Mouse (Mus musculus) lung, postnatal 10 days (tissue): Measurements from ENCODE around the gene Gm20458.

Experiments used
- DNase-seq: peaks from one replicate; pipeline ENCODE4 v3.0.0; 2021

Gene Gm20458

GRCm38 (mm10) chr2:164453887-164454500, 6.8 kb upstream of the Gm20458 start:
- DNase-seq = no peak

DNA sequence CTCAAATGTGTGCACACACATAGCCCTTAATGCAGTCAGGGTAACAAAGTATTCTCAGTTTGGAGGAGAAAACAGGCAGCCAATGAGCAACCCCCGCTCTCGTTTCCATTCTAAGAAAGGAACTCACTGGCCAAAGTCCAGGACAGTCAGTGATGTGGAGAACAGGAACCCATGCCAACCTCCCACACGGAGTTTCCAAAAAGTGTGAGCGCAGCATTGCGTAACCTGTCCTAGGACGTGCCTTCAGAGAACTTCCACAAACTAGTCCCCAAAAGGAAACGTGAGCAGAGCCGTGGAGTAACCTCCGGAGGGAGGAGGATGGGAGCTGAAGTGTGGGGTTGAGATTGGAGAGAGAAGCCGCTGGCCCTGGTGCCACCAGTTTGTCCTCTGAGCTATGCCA, 5.9 kb upstream of the Gm20458 start:
- peak; percentile 92 for DNase-seq

DNA sequence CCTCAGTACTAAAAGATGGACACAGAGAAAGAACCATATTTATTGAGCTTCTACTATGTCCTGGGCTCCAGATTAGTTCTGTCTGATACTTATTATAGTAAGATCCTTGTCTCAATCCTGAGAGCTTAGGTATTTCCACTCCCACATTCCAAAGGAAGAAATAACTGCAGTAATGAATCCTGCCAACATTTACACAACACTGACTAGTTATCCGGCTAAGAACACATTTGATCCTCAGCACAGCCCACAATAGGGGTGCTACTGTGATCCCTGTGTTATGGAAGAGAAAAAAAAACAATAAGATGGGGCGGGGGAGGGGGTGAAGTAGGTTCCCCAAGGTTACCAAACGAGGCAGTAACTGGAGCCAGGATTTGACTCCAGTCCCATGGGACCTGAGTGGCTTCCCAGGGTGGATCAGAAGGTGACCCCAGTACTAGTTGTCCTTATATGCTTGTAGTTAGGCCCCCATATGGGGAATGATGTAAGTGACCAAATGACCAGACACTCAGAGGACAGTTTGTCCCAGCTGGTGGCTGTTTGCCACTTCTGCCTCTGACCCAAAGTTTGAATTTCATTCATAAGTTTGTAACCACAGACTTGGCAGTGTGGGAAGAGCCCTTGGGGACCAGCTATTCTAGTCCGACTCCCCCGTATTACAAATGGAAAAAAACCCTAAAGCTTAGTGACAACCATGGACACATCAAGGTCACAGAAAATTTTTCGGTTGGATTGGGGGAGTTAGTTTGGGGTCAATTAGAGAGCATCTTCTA, 5.2 kb upstream of the Gm20458 start:
- peak; percentile 76 for DNase-seq

- no peak for DNase-seq
Measured at GRCm38 (mm10) chr2:164456413-164456812, 4.4 kb upstream of the Gm20458 start.

DNA sequence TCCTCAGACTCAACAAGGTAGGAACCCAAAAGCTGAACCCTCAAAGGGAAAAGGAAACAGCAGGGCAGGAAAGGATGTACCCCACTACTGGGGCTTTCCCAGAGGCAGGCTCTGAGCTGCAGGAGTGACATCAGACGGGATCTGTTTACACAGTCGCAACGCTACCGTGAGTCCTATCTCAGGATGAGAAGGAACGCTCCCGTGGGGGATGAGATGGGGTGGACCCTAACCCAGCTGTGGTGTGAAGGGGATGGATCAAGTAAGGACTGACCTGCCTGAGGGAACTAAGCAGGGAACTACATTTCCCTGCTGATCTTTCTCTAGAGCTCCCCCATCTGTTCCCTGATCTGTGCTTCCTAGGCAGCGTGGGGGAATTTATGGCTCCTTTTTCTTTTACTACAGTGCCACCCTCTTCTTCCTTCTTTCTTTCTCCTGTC, 3.9 kb upstream of the Gm20458 start, which contains the start of gene Sys1:
Gene Sys1, plus strand, starts transcription at position 101 of the 437 bp plus-strand sequence.
- DNase-seq = no peak

GRCm38 (mm10) chr2:164457942-164458341, 2.8 kb upstream of the Gm20458 start:
- DNase-seq = peak; percentile 73

GRCm38 (mm10) chr2:164458535-164458934, 2.2 kb upstream of the Gm20458 start:
- DNase-seq = no peak

DNA sequence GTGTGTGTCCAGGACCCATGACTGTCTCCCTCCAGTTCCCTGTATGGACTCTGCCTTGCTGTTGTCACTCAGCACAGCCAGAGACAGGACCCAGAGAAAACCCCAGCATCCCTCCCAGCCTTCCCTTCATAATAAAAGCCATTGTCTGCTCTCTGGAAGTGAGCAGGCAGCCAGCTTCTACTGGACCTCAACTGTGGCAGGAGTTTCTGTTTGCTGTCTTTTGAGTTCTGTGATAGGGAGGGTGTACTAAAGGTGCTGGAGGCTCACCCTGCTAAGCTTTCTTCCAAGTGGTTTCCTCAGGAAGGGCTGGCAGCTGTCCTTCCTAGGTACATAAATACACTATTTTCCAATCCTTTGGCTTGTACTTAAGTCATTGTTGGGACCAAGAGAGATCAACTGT, 4.4 kb downstream of the Gm20458 start:
- DNase-seq = no peak

DNA sequence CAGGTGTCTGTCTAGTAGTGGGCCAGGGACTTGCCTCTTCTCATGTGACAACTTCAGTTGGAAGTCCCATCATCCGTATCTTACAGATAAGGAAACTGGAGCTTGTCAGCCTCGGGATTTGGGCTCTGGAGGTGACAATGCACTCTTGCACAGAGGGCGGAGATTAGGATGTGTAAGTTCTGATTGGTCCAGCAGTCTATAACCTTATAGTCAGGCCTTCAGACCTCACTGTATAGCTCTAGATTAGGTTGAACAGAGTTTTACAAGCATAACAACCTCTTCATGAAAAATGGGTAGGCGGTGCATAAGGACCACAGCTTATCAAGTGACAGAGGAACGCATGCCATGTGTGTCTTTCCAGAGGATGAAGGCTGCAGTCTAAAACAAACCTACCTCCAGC, 6.0 kb downstream of the Gm20458 start:
- DNase-seq = no peak

DNA sequence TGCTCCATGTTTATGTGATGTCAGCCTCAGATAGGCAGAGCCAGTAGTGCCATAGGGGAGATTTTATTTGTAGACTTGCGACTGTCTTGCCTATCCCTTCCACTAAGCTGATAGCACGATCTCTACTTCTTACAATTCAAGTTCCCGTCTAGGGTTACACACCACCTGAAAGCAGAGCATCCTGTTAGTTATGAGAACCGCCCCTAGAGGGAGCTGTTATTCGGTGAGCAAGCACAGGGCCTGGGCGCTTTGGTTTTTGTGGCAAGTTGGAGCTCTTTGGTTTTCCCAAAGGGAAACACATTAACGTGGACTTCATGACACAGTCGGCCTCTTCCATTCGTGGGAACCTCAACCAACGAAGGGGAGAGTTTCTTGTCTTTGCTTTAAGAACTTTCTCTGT, 9.5 kb downstream of the Gm20458 start:
- DNase-seq = peak; percentile 81

DNA sequence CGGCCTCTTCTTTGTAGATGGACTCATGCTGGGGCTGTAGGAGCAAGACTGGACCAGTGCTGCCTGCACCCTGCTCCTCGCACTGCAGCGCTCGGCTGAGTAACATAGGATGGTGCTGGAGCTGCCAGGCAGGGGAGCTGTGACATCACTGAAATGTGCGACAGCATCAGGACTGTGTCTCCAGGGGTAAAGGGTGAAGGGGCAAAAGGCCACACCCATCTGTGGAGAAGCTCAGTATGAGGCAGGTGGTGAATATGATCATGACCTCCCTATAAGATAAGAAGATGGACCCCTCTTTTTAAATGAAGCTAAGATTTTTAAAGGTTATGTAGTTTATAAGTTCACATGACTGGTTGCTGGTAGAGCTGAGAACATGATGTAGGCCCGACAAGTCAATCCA, 12.9 kb downstream of the Gm20458 start, which contains the start of gene Trp53tg5:
Gene Trp53tg5, minus strand, starts transcription at position 101 of the 400 bp plus-strand sequence.
- DNase-seq = no peak

DNA sequence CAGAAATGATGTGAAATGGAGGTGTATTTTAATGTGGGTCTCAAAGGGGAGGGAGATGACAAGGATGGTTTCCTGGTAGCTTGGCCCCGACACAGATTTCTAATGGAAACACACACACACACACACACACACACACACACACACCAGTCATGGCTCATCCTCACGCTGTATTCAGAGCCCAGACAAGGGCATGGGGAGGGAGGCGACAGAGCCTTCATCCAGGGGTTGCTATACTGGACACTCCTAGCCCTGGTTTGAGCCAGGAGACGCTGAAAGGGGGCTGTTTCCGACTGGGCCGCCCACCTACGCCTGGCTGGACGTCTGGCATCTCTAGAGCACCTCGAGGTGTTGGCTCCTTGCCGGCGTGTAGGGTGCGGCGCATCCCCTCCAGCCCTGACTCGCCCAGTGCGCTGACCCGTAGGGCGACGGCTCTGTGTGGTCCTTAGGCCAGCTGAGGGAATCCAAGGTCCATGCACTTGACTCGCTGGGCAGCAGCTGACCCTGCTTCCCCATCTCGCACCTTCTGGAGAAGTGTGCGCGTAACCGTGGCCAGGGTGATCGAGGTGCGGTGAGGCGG, 25.0 kb downstream of the Gm20458 start, which contains the start of gene Dbndd2:
Gene Dbndd2, plus strand, starts transcription at position 426 of the 577 bp plus-strand sequence.
- DNase-seq = peak; percentile 68

DNA sequence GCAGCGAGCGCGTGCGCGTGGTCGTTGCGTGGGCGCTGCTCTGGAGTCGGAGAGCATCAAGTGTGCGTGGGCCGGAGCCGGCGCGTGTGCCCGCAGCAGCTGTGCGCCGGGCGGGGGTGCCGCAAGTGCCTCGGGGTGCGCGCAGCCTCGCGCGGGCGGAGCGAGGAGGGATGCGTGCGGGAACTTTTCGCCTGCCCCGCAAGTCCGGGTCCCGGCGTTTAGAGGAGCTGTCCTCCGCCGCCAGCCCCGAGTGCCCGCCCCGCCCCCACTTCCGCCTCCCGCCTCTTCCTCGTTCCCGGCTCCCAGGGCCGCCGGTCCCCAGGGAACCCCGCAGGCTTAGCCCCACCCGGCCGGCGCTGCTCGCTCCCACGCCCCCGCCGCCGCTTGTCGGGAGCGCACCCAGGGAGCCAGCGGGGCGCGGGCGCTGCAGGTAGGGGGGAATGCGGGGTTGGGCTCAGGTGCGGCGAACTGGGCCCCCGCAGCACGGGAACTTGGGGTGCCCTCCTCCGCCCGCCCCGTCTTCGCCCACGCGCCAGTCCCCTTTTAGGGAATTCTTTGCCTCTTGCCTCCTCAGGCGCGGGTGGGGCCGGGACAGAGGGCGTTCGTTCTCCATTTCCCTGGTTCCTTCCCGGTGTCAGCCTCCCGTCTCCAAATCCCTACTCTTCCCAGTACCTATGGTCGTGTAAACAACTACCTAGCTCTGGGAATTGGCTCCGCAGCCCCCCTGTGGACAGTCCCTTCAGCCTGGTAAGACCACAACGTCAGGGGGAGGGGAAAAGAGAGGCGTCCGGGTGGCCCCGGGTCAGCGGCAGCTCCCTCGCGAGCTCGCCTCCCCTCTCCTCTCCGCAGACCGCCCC, 25.7 kb downstream of the Gm20458 start:
- peak; percentile 68 for DNase-seq

DNA sequence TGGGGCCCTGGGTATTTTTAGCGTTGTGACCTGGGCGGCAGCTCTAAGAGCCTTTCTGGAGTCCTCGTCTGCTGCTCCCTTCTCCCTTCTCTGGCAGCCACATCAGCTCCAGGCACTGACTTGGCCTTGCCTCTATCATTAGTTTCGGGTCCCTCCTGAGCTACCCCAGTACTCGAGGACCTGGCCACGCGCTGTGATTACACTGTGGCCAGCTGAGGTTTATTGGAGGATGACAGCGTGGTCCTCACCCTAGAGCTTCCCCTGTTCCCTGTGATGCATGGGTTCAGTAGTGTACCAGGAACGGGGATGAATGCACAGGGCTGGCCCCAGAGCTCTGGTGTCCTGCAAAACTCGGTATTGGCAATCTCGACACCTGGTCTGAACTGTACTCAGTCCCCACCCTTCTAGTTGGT, 26.4 kb downstream of the Gm20458 start:
- no peak for DNase-seq

DNA sequence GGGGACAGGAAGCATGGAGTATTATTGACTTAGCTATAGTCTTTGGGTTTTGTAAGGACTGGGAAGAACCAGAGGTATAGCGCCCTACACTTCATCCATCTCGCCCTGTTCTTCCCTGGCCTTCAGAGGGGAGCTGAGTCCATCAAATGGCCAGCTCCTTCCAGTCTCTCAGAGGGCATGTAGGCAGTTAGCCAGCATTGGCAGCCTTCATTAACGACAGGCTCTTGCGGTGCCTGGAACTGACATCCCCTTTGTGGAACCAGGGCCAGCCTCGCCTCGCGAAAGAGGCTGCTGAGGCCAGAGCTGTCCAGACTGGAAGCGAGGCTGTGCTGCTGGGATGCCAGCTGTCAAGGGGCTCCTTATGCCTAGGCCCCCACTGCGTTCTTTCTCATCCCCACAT, 27.0 kb downstream of the Gm20458 start:
- DNase-seq = no peak

- no peak for DNase-seq
Measured at GRCm38 (mm10) chr2:164494126-164494525, 33.4 kb downstream of the Gm20458 start.

- no peak for DNase-seq
Measured at GRCm38 (mm10) chr2:164496331-164496730, 35.6 kb downstream of the Gm20458 start.

DNA sequence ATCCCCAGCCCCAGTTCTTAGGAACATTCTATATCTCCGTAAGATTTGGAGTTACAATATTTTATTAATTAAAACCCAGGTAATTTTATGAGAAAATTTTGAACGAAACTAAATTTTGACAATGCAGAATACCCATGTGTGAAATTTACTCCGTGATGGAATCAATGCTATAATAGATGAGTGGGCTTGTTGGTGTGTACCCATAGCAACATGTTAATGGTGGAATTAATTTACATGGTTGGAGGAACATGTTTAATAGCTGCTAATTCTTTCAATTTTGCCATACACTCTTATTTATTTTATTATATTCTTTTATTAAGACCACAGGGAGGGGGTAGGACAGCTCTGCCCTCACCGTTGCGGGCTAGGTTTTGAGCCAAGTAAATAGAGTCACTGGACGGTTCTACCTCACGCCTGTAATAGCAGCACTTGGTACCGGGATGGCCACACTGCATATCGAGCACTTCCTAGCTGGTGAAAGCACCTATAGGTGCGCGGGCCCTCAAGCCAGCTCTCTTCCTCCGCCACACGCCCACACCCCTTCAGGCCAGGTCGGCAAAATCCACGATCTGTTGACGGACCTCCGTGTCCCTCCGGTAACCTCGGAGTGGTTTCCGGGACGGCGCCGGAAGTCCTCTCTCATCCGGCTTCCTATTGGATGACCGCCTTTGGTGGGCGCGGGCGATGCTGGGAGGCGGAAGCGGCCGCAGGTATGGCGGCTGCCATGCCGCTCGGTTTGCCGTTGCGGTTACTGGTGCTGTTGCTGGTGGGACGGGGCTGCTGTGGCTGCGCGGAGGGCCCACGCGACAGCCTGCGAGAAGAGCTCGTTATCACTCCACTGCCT, 36.3 kb downstream of the Gm20458 start, which contains the start of gene Pigt:
Gene Pigt, plus strand, starts transcription at position 674 of the 844 bp plus-strand sequence.
- DNase-seq = peak; percentile 91

GRCm38 (mm10) chr2:164497691-164498268, 37.0 kb downstream of the Gm20458 start:
- no peak for DNase-seq

DNA sequence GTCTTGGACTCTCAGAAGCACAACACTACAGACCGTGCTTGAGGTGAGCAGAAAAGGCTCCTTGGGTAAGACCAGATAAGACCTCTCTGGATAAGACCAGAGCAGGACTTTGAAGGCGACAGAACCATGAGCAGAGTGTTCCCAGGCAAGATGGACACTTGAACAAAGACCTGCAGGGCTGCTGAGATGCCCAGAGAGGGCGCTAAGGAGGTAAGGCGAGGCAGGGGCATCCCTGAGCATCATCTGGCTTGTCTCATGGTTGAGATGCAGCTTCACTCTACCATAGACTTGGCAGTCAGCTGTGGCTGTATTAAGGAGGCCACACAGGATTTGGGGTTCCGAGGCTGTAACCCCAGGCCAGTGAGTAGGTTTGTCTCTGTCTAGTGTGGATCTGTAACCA, 38.5 kb downstream of the Gm20458 start:
- no peak for DNase-seq

GRCm38 (mm10) chr2:164500511-164500910, 39.7 kb downstream of the Gm20458 start:
- DNase-seq = no peak
